ENCODE assay signal across 8 mouse cellular contexts in genomic region chr10:21672666-21673065, GRCm38 (mm10).
"Had no signal": no experiment of that assay in that cellular context is flagged by ENCODE, and none has a peak within 500 bp of the region (broad histone marks: within the 10 kb centered on the region; RNA-seq: fewer than 3 reads in every experiment).

No protein-coding gene starts in this region.

- DNase-seq: kidney, adult 11 months; lung, adult 2 months; lung, postnatal 36 days; retina, postnatal 1 day; right cerebral cortex, postnatal 4 days; spleen, adult 18-20 months; thymus, adult 18-20 months; thymus, postnatal 14 days had no signal
